Mouse (Mus musculus) kidney, adult 2 months (tissue): ENCODE data around the gene Akap2. TPM values are rescaled to one million over a fixed set of nuclear protein-coding genes. Genes with fewer than 3 reads are reported as not detected.

ENCODE experiments used
- DNase-seq: peaks from one replicate; pipeline ENCODE4 v3.0.0; 2021
- H3K27ac ChIP-seq: fragments of 200-500 bp; 2 replicates; pipeline ENCODE4 v1.5.1; 2012; ENCODE audit warnings: low read depth, low read length, control low read depth, inconsistent platforms; ENCODE audit not compliant: insufficient read depth
- H3K27me3 ChIP-seq: fragments of 200-500 bp; replicated peaks from 2 replicates; pipeline ENCODE4 v1.6.1; 2012; ENCODE audit warnings: mild to moderate bottlenecking, moderate library complexity, low read length, inconsistent platforms; ENCODE audit not compliant: control insufficient read depth, insufficient read depth
- H3K36me3 ChIP-seq: fragments of 200-500 bp; 2 replicates; pipeline ENCODE4 v1.6.1; 2012; ENCODE audit warnings: mild to moderate bottlenecking, moderate library complexity, low read length, inconsistent platforms; ENCODE audit not compliant: control insufficient read depth, insufficient read depth
- H3K4me1 ChIP-seq: fragments of 200-500 bp; 2 replicates; pipeline ENCODE4 v1.6.1; 2011; ENCODE audit warnings: low read length; ENCODE audit not compliant: control insufficient read depth, insufficient read depth
- H3K4me3 ChIP-seq: fragments of 200-500 bp; 2 replicates; pipeline ENCODE4 v1.5.1; 2011; ENCODE audit warnings: mild to moderate bottlenecking, low read depth, low read length, control low read depth; ENCODE audit not compliant: insufficient read depth
- CTCF ChIP-seq: fragments of 200-500 bp; conservative IDR thresholded peaks from 2 replicates; pipeline ENCODE4 v1.5.1; 2011; ENCODE audit warnings: low read depth, mild to moderate bottlenecking, control low read depth, low read length, moderate library complexity, mixed read lengths; ENCODE audit not compliant: insufficient read depth, insufficient read length
- POLR2A ChIP-seq: fragments of 200-500 bp; IDR thresholded peaks from one replicate; pipeline ENCODE4 v1.6.1; 2011; ENCODE audit warnings: low read depth, low read length, control low read depth
- WGBS: fragments of 180-500 bp; shearing (Covaris S2); methylation state at CpG from one replicate; pipeline ENCODE4 v1.1.7; 2018; 5-methylcytosine and 5-hydroxymethylcytosine counted together
- polyA plus RNA-seq: library from polyadenylated mRNA; depleted of rRNA; stranded (reverse); fragments of >200 nt; gene quantifications from 2 replicates; pipeline ENCODE4 v1.2.3, GENCODE M21; 2012

The Akap2 gene
- polyA plus RNA-seq, 1 experiment = 126 TPM

DNA sequence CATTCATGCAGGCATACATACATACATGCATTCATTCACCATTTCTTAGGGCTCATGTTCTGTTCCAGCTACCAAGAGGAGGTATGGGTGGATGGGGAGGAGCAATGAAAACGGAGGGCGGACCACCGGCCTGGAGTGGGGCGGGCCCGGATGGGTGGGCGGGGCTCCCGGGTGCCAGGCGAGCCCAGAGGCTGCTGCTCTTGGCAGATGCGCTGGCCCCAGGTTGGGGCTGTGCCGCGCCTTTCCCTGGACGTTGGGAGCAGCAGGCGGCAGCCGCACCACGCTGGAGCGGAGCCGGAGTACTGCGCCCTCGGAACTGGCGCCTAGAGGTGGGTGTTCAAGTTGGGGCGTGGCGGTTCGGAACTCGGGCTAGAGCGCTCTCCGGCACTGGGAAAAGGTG lies 64.5 kb downstream of the Akap2 start:
- peak; percentile 91 for DNase-seq
- 1% methylated on average over 26 of the region's 26 CpGs for WGBS
- Histone ChIP-seq H3K4me1 (peaks cover 2% of the 10 kb centered on the region; the same call in 1 of the 2 replicates), H3K27ac (peak overlapping the region; percentile 94), H3K27me3 (no peaks in the 10 kb centered on the region), H3K4me3 (peak overlapping the region; percentile 63), H3K36me3 (no peaks in the 10 kb centered on the region)
- TF ChIP-seq CTCF = peak; percentile 32
- TF ChIP-seq POLR2A = peak; percentile 80

DNA sequence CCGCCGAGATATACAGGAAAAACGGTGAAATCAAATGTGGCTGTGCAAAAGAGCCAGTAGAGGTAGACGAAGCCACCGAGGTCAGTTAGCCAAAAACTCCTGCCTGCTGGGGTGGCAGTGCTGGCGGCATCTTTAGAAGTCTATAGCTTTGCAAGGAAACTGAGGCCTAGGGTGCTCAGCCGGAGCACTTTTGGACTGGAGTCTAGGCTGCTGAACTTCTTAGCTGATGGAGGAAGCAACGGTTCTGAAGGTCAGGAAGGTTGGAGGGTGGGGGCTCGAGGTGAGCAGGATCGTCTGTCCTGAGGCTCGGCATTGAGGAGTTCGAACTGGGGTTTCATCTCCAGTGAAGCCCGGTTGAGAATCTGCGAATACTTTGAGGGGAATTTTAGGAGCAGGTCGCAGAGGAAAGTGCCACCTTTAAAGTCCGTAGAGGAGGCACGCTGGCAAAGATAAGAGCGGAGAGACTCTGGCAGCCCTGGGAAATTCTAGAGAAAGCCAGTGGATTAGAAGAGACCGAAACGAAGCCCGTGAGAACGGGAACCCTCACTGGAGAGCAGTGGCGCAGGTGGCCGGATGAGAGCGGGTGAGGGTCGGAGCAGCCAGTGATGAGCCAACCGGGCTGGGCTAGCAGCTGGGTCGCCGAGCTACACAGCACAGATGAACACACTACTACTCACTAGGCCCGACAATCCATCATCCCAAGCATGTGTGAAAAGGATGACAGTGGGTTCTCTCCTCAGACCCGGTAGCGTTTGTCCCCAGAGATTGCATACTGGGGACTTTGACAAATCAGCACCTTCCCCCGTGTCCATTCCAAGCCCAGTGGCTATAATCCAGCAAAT lies 65.3 kb downstream of the Akap2 start:
- peak overlapping the region; percentile 63 for H3K4me3 ChIP-seq
- 17% methylated on average over 33 of the region's 33 CpGs for WGBS
- no peaks in the 10 kb centered on the region for H3K36me3 ChIP-seq
- peak overlapping the region; percentile 94 for H3K27ac ChIP-seq
- TF ChIP-seq CTCF = no peak
- H3K4me1 ChIP-seq = peaks cover 2% of the 10 kb centered on the region; the same call in 1 of the 2 replicates
- no peaks in the 10 kb centered on the region for H3K27me3 ChIP-seq
- no peak for DNase-seq

DNA sequence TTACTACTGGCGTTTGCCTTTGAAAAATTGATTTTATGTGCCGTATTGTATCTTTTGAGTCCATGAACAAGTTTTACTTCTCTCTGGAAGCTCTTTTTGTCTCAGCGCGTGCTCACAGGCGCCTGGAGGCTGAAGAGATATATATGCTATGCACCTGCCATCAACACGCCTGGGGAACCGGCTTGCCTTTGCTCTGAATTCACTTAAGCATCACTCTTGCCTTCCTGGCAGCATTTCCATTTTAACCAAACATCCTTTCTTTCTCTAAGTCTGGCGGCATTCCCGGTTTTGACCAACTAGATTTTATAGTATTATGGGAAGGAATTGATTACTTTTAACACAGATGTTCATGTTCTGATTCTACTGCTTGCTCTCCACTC lies 65.9 kb downstream of the Akap2 start:
- H3K4me1 ChIP-seq = peaks cover 2% of the 10 kb centered on the region; the same call in 1 of the 2 replicates
- peak overlapping the region; percentile 94; the same call in 1 of the 2 replicates for H3K27ac ChIP-seq

DNA sequence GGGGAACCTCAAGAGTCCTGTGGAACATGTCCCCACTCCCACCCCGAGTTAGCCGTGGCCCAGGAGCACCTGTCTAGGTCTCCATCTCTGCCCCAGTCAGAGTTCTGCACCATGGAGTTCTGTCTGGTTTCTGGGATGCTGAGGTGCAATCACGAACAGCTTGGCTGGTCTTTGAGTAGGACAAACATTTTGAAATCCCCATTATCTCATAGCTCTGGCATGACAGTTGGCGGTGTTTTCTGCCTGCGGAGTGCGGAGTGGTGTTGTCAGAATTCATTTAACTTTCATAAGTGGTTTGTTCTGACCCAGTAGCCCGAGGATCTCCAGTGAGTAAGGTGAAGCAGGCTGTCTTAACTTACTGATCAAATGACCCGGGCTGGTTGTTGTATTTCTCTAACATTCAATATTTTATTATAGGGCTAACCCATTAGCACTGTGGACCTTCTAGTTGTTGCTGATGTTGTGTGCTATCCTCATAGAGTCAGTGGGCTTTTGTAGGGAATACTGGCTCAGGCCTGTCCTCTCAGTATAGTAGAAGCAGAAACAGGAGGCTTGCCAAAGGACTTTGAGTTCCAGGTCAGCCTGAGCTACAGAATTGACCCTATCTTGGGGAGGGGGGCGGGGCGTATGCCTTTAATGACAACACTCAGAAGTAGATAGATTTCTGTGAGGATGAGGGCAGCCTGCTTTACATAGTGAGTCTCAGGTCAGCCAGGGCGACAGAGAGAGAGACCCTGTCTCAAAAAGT lies 66.6 kb downstream of the Akap2 start:
- WGBS = 47% methylated on average over 11 of the region's 11 CpGs
- H3K4me1 ChIP-seq = peaks cover 2% of the 10 kb centered on the region; the same call in 1 of the 2 replicates
- DNase-seq = peak; percentile 80
- TF ChIP-seq CTCF (no peak), POLR2A (no peak)
- no peaks in the 10 kb centered on the region for H3K27me3 ChIP-seq
- peak overlapping the region; percentile 31 for H3K4me3 ChIP-seq
- H3K27ac ChIP-seq = peak overlapping the region; percentile 56
- H3K36me3 ChIP-seq = no peaks in the 10 kb centered on the region

More for the DNA sequence above, 65.9 kb downstream of the Akap2 start:
- no peak for DNase-seq
- TF ChIP-seq POLR2A (no peak), CTCF (no peak)
- 54% methylated on average over 9 of the region's 9 CpGs for WGBS
- H3K27me3 ChIP-seq = no peaks in the 10 kb centered on the region
- H3K4me3 ChIP-seq = peak overlapping the region; percentile 63
- H3K36me3 ChIP-seq = no peaks in the 10 kb centered on the region

DNA sequence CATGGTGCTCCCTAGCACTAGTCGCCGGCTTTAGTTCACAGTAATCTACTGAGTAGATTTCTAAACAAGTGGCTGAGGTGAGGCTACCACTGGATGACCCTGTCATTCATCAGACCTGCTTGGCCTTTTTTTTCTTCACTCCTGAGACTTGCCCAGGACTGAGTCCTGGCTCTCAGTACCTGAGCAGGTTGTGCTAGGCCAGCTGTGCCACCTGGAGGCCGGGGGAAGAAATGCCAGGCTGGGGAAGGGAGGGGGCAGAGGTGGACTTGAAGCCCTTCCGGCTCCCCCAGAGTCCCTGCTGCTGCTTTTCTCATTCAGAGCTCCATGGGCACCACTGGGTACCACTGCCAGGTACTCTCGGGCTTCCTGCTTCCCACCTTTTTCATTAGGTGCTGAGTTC lies 71.3 kb downstream of the Akap2 start:
- H3K4me3 ChIP-seq = no peak overlapping the region
- DNase-seq = peak; percentile 58

DNA sequence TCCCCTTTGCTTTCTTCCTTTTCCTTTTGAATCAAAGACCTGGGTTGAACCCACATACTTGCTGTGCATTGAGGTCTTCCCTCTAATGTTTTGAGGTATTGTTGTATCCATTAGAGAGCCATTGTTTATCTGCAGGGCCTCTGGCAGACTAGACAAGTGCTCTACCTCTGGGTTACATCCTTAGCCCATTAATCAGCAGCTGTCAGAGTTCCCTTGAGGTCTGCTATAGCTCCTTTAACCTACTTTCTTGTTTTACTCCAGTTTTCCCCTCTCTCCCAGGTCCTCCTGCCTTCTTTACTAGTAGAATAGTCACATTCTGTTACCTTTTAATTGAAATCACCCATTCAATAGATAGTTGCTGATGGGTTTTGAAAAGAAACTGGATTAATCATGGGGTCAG lies 71.7 kb downstream of the Akap2 start:
- Histone ChIP-seq H3K27me3 (no peaks in the 10 kb centered on the region), H3K4me1 (peaks cover 6% of the 10 kb centered on the region; the same call in 1 of the 2 replicates), H3K27ac (no peak overlapping the region), H3K36me3 (no peaks in the 10 kb centered on the region), H3K4me3 (no peak overlapping the region)
- TF ChIP-seq POLR2A (no peak), CTCF (no peak)
- DNase-seq = no peak

More for the DNA sequence above, 71.3 kb downstream of the Akap2 start:
- Histone ChIP-seq H3K27me3 (no peaks in the 10 kb centered on the region), H3K36me3 (no peaks in the 10 kb centered on the region), H3K4me1 (peaks cover 4% of the 10 kb centered on the region; the same call in 1 of the 2 replicates), H3K27ac (no peak overlapping the region)
- TF ChIP-seq CTCF = peak; percentile 66
- no peak for TF ChIP-seq POLR2A
- 59% methylated on average over 5 of the region's 5 CpGs for WGBS

DNA sequence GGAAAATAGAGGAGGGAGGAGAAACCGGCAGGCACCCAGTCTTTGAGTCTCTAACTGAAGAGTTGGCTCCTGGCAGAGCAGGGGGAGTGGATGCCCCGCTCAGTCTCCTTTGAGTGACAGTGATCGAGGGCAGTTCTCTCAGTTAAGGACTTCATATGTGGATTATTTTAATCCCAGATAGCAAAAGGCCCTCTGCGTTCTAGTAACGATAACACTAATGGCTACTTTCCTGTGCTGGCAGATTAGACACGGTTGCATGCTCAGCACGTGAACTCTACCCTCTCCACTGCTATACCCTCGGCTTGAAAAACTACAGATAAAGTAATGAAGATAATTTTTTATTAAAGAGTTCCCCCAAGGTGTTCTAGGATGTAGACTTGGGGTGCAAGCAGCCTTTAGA lies 76.5 kb downstream of the Akap2 start:
- peaks cover 19% of the 10 kb centered on the region for H3K4me1 ChIP-seq
- DNase-seq = peak; percentile 32
- H3K36me3 ChIP-seq = no peaks in the 10 kb centered on the region
- no peak overlapping the region for H3K4me3 ChIP-seq
- WGBS = 39% methylated on average over 8 of the region's 8 CpGs
- H3K27ac ChIP-seq = no peak overlapping the region
- TF ChIP-seq CTCF (no peak), POLR2A (no peak)
- no peaks in the 10 kb centered on the region for H3K27me3 ChIP-seq
